Mouse (Mus musculus) urinary bladder, postnatal 14 days (tissue): ENCODE data around the gene Upk3a.

ENCODE experiments used
- DNase-seq: peaks from one replicate; pipeline ENCODE4 v3.0.0; 2021; ENCODE audit warnings: low spot score

Upk3a gene

GRCm38 (mm10) chr15:85054098-85054497 is 37.2 kb downstream of the Upk3a start:
- no peak for DNase-seq

GRCm38 (mm10) chr15:85055186-85055585 is 38.2 kb downstream of the Upk3a start:
- no peak for DNase-seq

- no peak for DNase-seq
These were observed 46.5 kb downstream of the Upk3a start for GRCm38 (mm10) chr15:85063421-85063820.

GRCm38 (mm10) chr15:85070561-85070960 is 53.6 kb downstream of the Upk3a start:
- DNase-seq, result peak; percentile 42
